Mouse (Mus musculus) intestine, postnatal 0 days (tissue): ENCODE results near the gene Nudt22. TPM values are rescaled to one million over a fixed set of nuclear protein-coding genes. Genes with fewer than 3 reads are reported as not detected.

Experiments used
- ATAC-seq: fragments of 200-750 bp; cut with Nextera tagmentation; 2 replicates; pipeline ENCODE4 v1.8.0; 2017; ENCODE audit warnings: mild to moderate bottlenecking, moderate TSS enrichment, moderate library complexity
- H3K27ac ChIP-seq: fragments of 300-500 bp; sonication (generic); 2 replicates; pipeline ENCODE4 v1.5.1; 2014; ENCODE audit warnings: mild to moderate bottlenecking, low read depth, low read length, moderate library complexity
- H3K27me3 ChIP-seq: fragments of 300-500 bp; sonication (generic); replicated peaks from 2 replicates; pipeline ENCODE4 v1.6.1; 2014; ENCODE audit warnings: low read length, mixed read lengths; ENCODE audit not compliant: control insufficient read depth, insufficient read depth
- H3K36me3 ChIP-seq: fragments of 300-500 bp; sonication (generic); 2 replicates; pipeline ENCODE4 v1.6.1; 2014; ENCODE audit warnings: mild to moderate bottlenecking, moderate library complexity; ENCODE audit not compliant: control insufficient read depth, insufficient read depth
- H3K4me1 ChIP-seq: fragments of 300-500 bp; sonication (generic); replicated peaks from 2 replicates; pipeline ENCODE4 v1.6.1; 2014; ENCODE audit warnings: antibody characterized with exemption, low read length, mixed read lengths; ENCODE audit not compliant: control insufficient read depth, insufficient read depth
- H3K4me2 ChIP-seq: fragments of 300-500 bp; sonication (generic); replicated peaks from 2 replicates; pipeline ENCODE4 v1.6.1; 2014; ENCODE audit warnings: low read depth, mild to moderate bottlenecking, moderate library complexity
- H3K4me3 ChIP-seq: fragments of 300-500 bp; sonication (generic); 2 replicates; pipeline ENCODE4 v1.5.1; 2014; ENCODE audit warnings: low read depth, low read length
- H3K9ac ChIP-seq: fragments of 300-500 bp; sonication (generic); 2 replicates; pipeline ENCODE4 v1.6.1; 2014; ENCODE audit warnings: mild to moderate bottlenecking, low read depth, low read length
- H3K9me3 ChIP-seq: fragments of 300-500 bp; sonication (generic); 2 replicates; pipeline ENCODE4 v1.6.1; 2016; ENCODE audit warnings: mixed run types; ENCODE audit not compliant: control insufficient read depth
- CTCF ChIP-seq: sonication (generic); IDR thresholded peaks from 2 replicates; pipeline ENCODE4 v1.5.1; 2016; ENCODE audit warnings: low read depth, mild to moderate bottlenecking, control low read depth, antibody characterized with exemption, moderate library complexity
- WGBS: fragments of 180-500 bp; shearing (Covaris S2); extraction: QIAGEN DNeasy Blood & Tissue Kit; methylation state at CpG from one replicate; pipeline ENCODE4 v1.1.7; 2014; 5-methylcytosine and 5-hydroxymethylcytosine counted together
- polyA plus RNA-seq: library from polyadenylated mRNA; unstranded; fragments of >200 nt; fragmentation: Nextera tagmentation; extraction: Ambion mirVana; gene quantifications from 2 replicates; pipeline ENCODE4 v1.2.1, GENCODE M21; 2015

Nudt22 gene
- polyA plus RNA-seq, 1 experiment from 2014 or later: 50.4 TPM

DNA sequence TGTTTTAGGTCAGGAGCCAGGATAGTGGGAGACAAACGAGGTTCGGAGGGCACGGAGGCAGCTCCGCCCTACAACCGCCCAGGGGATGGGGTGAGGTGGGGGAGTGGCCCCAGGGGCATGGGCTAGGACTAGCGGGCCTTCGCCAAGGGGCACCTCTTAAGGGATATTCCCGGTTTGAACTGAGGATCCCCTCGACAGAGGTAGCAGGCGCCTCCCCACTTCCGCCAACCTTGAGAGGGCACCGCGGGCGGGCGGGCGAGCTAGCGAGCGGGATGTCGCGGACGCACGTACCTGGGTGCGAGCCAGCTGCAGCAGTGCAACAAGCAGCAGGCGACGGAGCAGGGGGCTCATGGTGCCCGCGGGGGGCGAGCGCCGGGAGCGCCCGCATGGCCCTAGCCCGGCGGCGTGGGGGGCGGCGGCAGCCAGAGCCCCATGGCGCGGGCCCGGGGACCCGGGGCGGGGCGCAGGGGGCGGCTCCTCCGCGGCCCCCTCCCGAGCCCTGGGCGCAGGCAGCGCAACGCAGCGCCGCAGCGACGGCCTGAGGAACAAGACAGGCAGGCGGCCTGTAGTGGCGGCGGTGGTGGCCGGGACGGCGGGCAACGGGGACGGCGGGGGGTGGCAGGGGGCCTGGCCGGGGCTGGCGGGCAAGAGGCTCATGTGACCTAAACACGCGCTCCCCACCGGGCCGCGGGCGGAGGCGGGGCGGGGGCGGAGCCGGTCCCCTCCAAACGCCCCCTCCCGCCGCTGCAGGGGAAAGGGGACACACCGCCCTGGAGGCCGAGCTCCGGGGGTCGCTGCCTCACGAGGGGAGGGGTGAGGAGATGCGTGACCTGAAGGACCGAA, 8.6 kb downstream of the Nudt22 start, which contains the start of gene Vegfb:
Vegfb (minus strand) TSS at position 591 of the 843 bp plus-strand sequence.
- WGBS: under 1% methylated on average over 73 of the region's 85 CpGs
- H3K9ac ChIP-seq: peak within 1 kb of the TSS; percentile 77

DNA sequence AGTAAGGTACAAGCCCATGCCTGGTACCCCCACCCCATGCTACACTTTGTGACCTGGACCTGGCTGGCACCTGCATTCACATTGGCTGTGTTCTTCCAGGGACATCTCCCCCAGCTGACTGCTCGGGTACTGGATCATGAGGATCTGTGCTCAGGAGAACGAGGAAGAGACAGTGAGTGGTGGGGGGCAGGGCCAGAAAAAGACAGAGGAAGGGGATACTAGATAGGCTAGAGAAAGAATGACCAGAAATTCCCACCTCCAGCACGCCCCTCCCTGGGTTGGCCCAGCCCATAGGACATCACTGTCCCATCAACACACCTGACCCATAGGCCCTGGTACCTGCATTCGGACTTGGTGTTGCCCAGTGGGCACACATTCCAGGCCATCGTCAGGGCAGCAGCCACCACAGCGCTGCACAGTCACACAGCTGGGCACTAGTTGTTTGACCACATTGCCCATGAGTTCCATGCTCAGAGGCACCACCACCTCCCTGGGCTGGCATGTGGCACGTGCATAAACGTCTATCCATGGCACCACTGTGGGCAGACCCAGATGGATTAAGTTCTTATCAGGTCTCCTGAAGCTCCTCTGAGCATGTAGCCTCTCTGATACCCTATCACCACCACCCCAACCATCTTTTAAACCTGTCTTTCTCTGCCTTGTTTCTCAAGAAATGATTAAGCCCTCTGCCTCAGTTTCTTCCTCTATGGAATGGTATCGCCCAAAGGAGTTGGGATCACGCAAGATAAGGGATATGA, 9.8 kb downstream of the Nudt22 start:
- no peak for ATAC-seq
- no peak for TF ChIP-seq CTCF
- Histone ChIP-seq H3K4me1 (no peaks in the 10 kb centered on the region), H3K4me2 (peak overlapping the region; percentile 95), H3K27me3 (no peaks in the 10 kb centered on the region), H3K27ac (no peak overlapping the region), H3K9ac (peak overlapping the region; percentile 77; the same call in 1 of the 2 replicates), H3K36me3 (peaks cover 10% of the 10 kb centered on the region; the same call in 1 of the 2 replicates), H3K9me3 (no peaks in the 10 kb centered on the region), H3K4me3 (peak overlapping the region; percentile 78)
- WGBS: 65% methylated on average over 10 of the region's 10 CpGs

More for the DNA sequence above, 8.6 kb downstream of the Nudt22 start, which contains the start of gene Vegfb:
- H3K9me3 ChIP-seq: no peaks in the 10 kb centered on the region
- peak; percentile 33 for ATAC-seq
- H3K27me3 ChIP-seq: no peaks in the 10 kb centered on the region
- 0 out of 2 replicates have a peak, but pooled peaks cover 2% of the 10 kb centered on the region for H3K4me1 ChIP-seq
- peaks cover 10% of the 10 kb centered on the region; the same call in 1 of the 2 replicates for H3K36me3 ChIP-seq
- peak within 1 kb of the TSS; percentile 80 for H3K27ac ChIP-seq
- TF ChIP-seq CTCF: 0 out of 2 replicates have a peak, but pooled peaks have one; percentile 1
- H3K4me2 ChIP-seq: peak within 1 kb of the TSS; percentile 95
- H3K4me3 ChIP-seq: peak within 1 kb of the TSS; percentile 78

DNA sequence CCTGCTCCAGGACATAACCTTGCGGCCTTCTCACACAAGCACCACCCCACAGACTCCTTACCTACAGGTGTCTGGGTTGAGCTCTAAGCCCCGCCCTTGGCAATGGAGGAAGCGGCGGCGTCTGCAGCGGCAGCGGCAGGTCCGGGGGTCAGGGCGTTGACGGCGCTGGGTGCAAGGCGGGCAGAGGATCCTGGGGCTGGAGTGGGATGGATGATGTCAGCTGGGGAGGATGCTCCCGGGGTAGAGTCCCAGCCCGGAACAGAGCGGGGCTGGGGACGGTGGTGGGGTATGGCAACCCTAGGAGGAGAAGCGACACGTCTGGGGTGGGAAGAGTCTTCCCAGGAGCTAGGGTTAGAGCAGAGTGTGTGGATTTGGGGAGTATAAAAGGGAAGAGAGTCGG, 10.6 kb downstream of the Nudt22 start:
- Histone ChIP-seq H3K27ac (no peak overlapping the region), H3K4me1 (no peaks in the 10 kb centered on the region), H3K9me3 (no peaks in the 10 kb centered on the region), H3K36me3 (peaks cover 10% of the 10 kb centered on the region; the same call in 1 of the 2 replicates), H3K27me3 (no peaks in the 10 kb centered on the region), H3K9ac (no peak overlapping the region), H3K4me3 (no peak overlapping the region), H3K4me2 (no peak overlapping the region)
- no peak for TF ChIP-seq CTCF
- 74% methylated on average over 19 of the region's 19 CpGs for WGBS
- ATAC-seq: no peak

DNA sequence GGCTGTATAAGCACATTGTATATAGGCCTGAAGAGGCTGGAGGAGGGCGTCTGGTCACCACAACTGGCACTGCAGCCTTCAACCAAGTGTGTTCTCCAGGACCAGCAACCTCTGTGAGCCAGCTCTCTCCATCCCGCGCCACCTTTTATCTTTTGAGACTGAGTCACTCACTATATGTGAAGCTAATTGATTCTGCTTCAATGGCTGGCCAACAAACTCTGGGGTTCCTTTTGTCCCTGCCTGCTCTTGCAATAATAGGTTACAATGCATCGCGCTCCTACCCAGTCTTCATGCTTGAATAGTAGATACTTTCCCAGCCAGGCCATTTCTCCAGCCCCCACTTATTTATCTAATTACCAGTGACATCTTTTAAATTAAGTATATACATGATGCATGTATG, 12.3 kb downstream of the Nudt22 start:
- no peak overlapping the region for H3K4me2 ChIP-seq
- WGBS: 90% methylated on average over 5 of the region's 5 CpGs

DNA sequence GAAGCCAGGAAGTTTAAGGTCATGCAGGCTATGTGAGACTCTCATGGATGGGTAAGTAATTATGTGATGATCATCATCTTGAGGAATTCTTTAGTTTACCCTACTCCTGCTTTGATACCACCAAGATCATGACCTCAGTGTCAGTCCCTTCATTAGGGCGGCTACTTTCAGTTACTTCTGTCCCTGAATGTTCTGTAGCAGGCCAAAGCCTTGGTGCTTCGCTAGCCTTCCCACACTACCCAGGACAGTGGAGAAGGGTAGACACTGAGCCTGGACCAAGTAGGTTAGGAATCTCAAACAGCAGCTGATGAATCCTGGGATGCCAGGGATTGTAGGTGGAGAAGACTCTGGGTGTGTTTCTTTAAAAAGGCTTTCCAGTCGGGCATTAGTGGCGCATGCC, 14.5 kb downstream of the Nudt22 start:
- Histone ChIP-seq H3K9ac (no peak overlapping the region), H3K9me3 (no peaks in the 10 kb centered on the region), H3K36me3 (peaks cover 14% of the 10 kb centered on the region; the same call in 1 of the 2 replicates), H3K27ac (no peak overlapping the region), H3K4me3 (no peak overlapping the region; the same call in 1 of the 2 replicates), H3K27me3 (no peaks in the 10 kb centered on the region), H3K4me1 (no peaks in the 10 kb centered on the region), H3K4me2 (peak overlapping the region; percentile 75)
- WGBS: 87% methylated on average over 4 of the region's 4 CpGs
- no peak for ATAC-seq
- TF ChIP-seq CTCF: no peak

More for the DNA sequence above, 12.3 kb downstream of the Nudt22 start:
- no peak overlapping the region for H3K27ac ChIP-seq
- H3K4me3 ChIP-seq: no peak overlapping the region
- no peak for TF ChIP-seq CTCF
- no peaks in the 10 kb centered on the region for H3K4me1 ChIP-seq
- H3K27me3 ChIP-seq: no peaks in the 10 kb centered on the region
- peaks cover 6% of the 10 kb centered on the region; the same call in 1 of the 2 replicates for H3K36me3 ChIP-seq
- ATAC-seq: no peak
- no peaks in the 10 kb centered on the region for H3K9me3 ChIP-seq
- H3K9ac ChIP-seq: no peak overlapping the region
